Mouse (Mus musculus): ENCODE measurements at regions not wholly inside any gene's neighbourhood (a gene's known extent, or its start where the extent isn't known, plus 50 kb on each side); places are given as distances from the start of the nearest gene placed in this dataset.

- TF ChIP-seq EP300 (IDR thresholded peaks at IDR 0.05; ENCODE audit: low read depth in 1 of 2, low read length in 2 of 2) (no peak), NELFE (IDR thresholded peaks at IDR 0.05; ENCODE audit: low read depth, low read length) (no peak), POLR2A (IDR thresholded peaks at IDR 0.05; ENCODE audit: control insufficient read depth in 1 of 2, insufficient read depth in 1 of 2, low read depth in 1 of 2, low read length in 2 of 2, poor library complexity in 1 of 2) (no peak), CTCF (IDR thresholded peaks at IDR 0.05 in 2 of 3, conservative IDR thresholded peaks at IDR 0.05 in 1 of 3; ENCODE audit: control insufficient read depth in 1 of 3, insufficient read depth in 1 of 3, low read depth in 2 of 3, low read length in 3 of 3, poor library complexity in 1 of 3, severe bottlenecking in 1 of 3) (no peak), USF1 (IDR thresholded peaks at IDR 0.05; ENCODE audit: low read depth, low read length) (no peak)
Measured at GRCm38 (mm10) chr14:105664671-105665198, 231.9 kb downstream of the Spry2 start.
